Mouse (Mus musculus): ENCODE measurements at regions not wholly inside any gene's neighbourhood (a gene's known extent, or its start where the extent isn't known, plus 50 kb on each side); places are given as distances from the start of the nearest gene placed in this dataset.

GRCm38 (mm10) chr2:114835694-114836093 lies 180.9 kb upstream of the Dph6 start:
- DNase-seq = no peak

- no peak for DNase-seq
These were observed 189.1 kb upstream of the Dph6 start for GRCm38 (mm10) chr2:114843696-114844388.

DNA sequence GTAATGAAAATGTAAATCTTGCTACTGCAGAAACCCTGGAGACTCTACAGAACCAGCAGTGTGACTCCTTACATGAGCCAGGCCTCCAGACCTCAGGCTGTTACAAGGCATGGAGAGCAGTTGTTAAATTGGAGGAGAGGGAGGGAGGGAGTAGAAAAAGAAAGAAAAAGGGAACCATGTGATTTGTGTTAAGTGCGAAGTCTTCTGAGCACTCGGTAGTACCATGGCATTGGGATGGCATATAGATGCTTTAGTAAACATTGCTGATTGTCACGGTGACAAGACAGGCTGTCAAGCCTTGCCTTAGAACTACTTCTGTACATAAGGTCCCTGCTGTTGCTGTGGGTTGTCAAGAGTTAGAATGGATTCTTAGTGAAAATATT lies 189.6 kb upstream of the Dph6 start:
- DNase-seq = no peak

- DNase-seq = no peak
These were observed 193.7 kb upstream of the Dph6 start for GRCm38 (mm10) chr2:114848439-114848838.

DNA sequence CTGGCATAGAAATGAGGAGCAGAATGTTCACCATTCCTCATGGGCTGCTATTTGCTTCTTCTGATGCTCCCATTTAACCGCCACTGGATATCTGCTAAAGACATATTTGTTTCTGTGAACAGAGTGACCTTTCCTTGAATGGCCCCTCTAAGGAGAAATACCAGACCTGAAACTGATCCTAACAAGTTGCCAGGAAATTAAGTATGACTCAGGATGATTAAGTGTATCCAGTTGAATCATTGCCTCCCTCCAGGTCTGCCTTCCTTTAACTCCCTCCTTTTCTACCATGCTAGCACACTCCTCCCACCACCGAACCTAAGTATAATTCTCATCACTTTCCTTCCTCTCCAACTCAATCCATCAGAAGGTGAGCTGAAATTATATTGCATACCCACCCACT lies 194.2 kb upstream of the Dph6 start:
- no peak for DNase-seq

- DNase-seq = peak; percentile 76
These were observed 199.2 kb upstream of the Dph6 start for GRCm38 (mm10) chr2:114853715-114854530.

GRCm38 (mm10) chr2:114872272-114872671 lies 217.5 kb upstream of the Dph6 start:
- DNase-seq = no peak

GRCm38 (mm10) chr2:114873090-114873489 lies 218.3 kb upstream of the Dph6 start:
- no peak for DNase-seq

DNA sequence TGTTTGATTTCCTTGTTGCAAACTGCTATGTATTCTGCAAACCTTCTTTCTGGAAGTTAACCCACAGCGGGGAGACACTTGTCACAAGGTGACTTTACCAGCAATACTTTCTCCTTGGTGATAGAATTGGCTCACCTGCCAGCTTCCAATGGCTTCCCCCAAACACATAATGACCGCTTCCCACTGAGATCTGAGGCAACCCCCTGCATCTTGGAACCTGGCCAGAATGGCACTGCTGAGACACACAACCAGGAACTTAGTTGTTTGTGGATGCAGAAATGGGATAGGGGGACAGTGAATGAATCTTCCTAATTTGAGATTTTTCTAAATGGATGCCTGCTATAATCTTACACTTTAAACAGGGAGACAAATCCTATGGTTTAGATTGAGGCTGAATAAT lies 224.3 kb upstream of the Dph6 start:
- DNase-seq = no peak

GRCm38 (mm10) chr2:114879784-114880183 lies 225.0 kb upstream of the Dph6 start:
- no peak for DNase-seq

GRCm38 (mm10) chr2:114885734-114886260 lies 231.0 kb upstream of the Dph6 start:
- no peak for DNase-seq

DNA sequence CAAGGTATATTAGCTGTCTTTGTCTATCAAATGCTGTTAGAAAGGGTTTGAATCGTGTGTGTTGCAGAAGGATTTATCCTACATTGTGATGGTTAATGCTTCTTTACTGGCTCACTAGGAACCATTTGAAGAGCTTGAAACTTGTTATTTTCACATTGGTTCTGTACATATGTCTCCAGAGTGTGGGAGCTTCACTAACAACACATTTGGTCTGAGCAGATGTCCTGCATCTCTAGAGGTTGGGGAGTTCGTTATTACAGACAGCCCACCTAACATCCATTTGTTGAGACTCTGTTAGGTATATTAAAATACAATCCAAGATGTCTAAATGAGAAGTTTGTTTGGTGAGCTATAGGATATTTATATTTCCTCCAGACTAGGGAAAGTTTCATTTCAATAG lies 244.0 kb upstream of the Dph6 start:
- DNase-seq = no peak

DNA sequence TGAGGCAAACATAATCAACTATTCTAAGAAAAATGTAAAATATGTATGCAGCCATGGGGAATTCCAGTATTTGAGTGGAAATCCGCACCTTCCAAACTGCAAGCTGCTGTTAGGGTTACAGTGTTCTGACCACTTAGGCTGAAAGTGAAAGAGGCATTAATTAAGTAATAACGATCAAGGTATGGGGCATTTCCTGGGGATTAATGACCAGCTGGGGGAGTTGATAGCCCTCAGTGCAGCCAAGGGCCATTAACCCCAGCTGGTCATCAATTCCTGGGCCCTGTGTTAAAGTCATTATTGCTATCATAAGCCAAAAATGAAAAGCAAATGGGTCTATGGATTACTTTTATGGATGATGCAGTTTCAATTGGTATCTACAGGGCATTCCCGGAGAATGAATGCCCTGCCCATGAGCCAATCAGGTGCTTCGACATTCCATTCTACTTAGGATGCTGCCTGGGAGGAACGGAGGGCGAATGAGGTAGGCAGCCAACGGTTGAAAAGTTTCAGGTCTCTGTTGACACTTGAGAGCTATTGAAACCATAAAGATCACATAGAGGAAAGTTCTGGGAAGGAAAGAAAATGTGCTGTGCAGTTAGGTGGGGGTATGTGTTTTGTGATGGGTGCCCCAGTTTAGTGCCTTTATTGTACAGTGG lies 257.2 kb upstream of the Dph6 start:
- no peak for DNase-seq

GRCm38 (mm10) chr2:114915025-114915690 lies 260.4 kb upstream of the Dph6 start:
- no peak for DNase-seq

- no peak for DNase-seq
These were observed 263.9 kb upstream of the Dph6 start for GRCm38 (mm10) chr2:114918420-114919332.

DNA sequence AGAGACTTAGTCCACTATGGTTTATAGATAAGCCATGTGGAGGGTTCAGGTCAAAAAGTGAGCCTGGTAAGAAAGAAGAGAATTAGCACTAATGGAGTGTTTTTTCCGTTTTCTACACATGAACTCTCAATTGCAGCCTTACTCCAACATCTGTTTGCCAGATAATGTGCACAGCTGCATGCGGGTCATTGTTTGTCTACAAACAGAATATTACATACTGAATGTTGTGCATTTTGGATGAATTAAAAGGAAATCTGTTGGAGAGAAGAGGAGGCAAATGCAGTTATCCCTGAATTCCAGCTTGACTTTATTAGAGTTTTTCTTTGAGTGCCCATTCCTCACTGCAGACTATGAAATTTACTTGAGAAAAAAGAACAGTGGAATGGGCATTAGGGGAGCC lies 269.1 kb upstream of the Dph6 start:
- no peak for DNase-seq

GRCm38 (mm10) chr2:114935436-114935835 lies 280.7 kb upstream of the Dph6 start:
- no peak for DNase-seq

GRCm38 (mm10) chr2:114938416-114939147 lies 283.8 kb upstream of the Dph6 start:
- no peak for DNase-seq

- DNase-seq = no peak
These were observed 311.3 kb upstream of the Dph6 start for GRCm38 (mm10) chr2:114966111-114966510.

- DNase-seq = no peak
These were observed 313.9 kb upstream of the Dph6 start for GRCm38 (mm10) chr2:114968651-114969050.

GRCm38 (mm10) chr2:114993419-114993818 lies 338.7 kb upstream of the Dph6 start:
- no peak for DNase-seq

Data from adrenal gland, postnatal 25 days (tissue).